Mouse (Mus musculus) liver, embryonic 11.5 days (tissue): ENCODE measurements around the gene Tlnrd1. TPM values are rescaled to one million over a fixed set of nuclear protein-coding genes. Genes with fewer than 3 reads are reported as not detected.

Experiments used
- ATAC-seq: fragments of 200-750 bp; cut with Nextera tagmentation; replicated peaks from 2 replicates; pipeline ENCODE4 v1.8.0; 2017; ENCODE audit warnings: moderate number of reproducible peaks, mild to moderate bottlenecking, moderate TSS enrichment, moderate library complexity; ENCODE audit not compliant: low FRiP score
- DNase-seq: peaks from one replicate; pipeline ENCODE4 v3.0.0-alpha.2; 2017; ENCODE audit warnings: low spot score
- H3K27ac ChIP-seq: fragments of 300-500 bp; sonication (generic); 2 replicates; pipeline ENCODE4 v1.5.1; 2014; ENCODE audit warnings: mild to moderate bottlenecking, low read depth, low read length, control low read depth
- H3K27me3 ChIP-seq: fragments of 300-500 bp; sonication (generic); replicated peaks from 2 replicates; pipeline ENCODE4 v1.6.1; 2014; ENCODE audit warnings: low read length, mixed read lengths; ENCODE audit not compliant: control insufficient read depth, insufficient read depth
- H3K36me3 ChIP-seq: fragments of 300-500 bp; sonication (generic); 2 replicates; pipeline ENCODE4 v1.6.1; 2014; ENCODE audit warnings: mild to moderate bottlenecking, low read length, moderate library complexity, mixed read lengths; ENCODE audit not compliant: control insufficient read depth, insufficient read depth
- H3K4me1 ChIP-seq: fragments of 300-500 bp; sonication (generic); replicated peaks from 2 replicates; pipeline ENCODE4 v1.6.1; 2014; ENCODE audit warnings: low read length, mixed read lengths; ENCODE audit not compliant: control insufficient read depth, insufficient read depth
- H3K4me2 ChIP-seq: fragments of 300-500 bp; sonication (generic); 2 replicates; pipeline ENCODE4 v1.6.1; 2014; ENCODE audit warnings: mild to moderate bottlenecking, control low read depth, moderate library complexity
- H3K4me3 ChIP-seq: fragments of 300-500 bp; sonication (generic); 2 replicates; pipeline ENCODE4 v1.5.1; 2014; ENCODE audit warnings: low read depth, low read length, control low read depth
- H3K9ac ChIP-seq: fragments of 300-500 bp; sonication (generic); 2 replicates; pipeline ENCODE4 v1.6.1; 2014; ENCODE audit warnings: low read depth, low read length, control low read depth
- H3K9me3 ChIP-seq: fragments of 300-500 bp; sonication (generic); 2 replicates; pipeline ENCODE4 v1.6.1; 2016; ENCODE audit warnings: low read length, inconsistent platforms, mixed read lengths; ENCODE audit not compliant: control insufficient read depth
- WGBS: fragments of 180-500 bp; shearing (Covaris S2); extraction: QIAGEN DNeasy Blood & Tissue Kit; methylation state at CpG from one replicate; pipeline ENCODE4 v1.1.7; 2014; 5-methylcytosine and 5-hydroxymethylcytosine counted together
- polyA plus RNA-seq: library from polyadenylated mRNA; unstranded; fragments of >200 nt; fragmentation: Nextera tagmentation; extraction: Ambion mirVana; gene quantifications from 2 replicates; pipeline ENCODE4 v1.2.1, GENCODE M21; 2014

The Tlnrd1 gene
- 16.4 and 17.4 TPM in 2 replicates for polyA plus RNA-seq

- Histone ChIP-seq H3K4me3 (peak within 1 kb of the TSS; percentile 95), H3K36me3 (peaks cover 11% of the 10 kb centered on the region), H3K4me1 (peaks cover 34% of the 10 kb centered on the region), H3K9me3 (no peaks in the 10 kb centered on the region), H3K27me3 (no peaks in the 10 kb centered on the region), H3K4me2 (peak within 1 kb of the TSS; percentile 97), H3K9ac (peak within 1 kb of the TSS; percentile 96), H3K27ac (peak within 1 kb of the TSS; percentile 100)
- DNase-seq (peak; percentile 93), ATAC-seq (peak; percentile 68)
- under 1% methylated on average over 69 of the region's 69 CpGs for WGBS
These were observed at the start of gene Tlnrd1, which contains the start of gene Mesd for GRCm38 (mm10) chr7:83884021-83884658. Gene Tlnrd1, minus strand, starts transcription at chr7:83884305. Gene Mesd, plus strand, starts transcription at chr7:83884466.

- Histone ChIP-seq H3K27me3 (no peaks in the 10 kb centered on the region), H3K4me2 (no peak overlapping the region), H3K27ac (no peak overlapping the region), H3K9ac (no peak overlapping the region), H3K4me1 (no peaks in the 10 kb centered on the region), H3K9me3 (no peaks in the 10 kb centered on the region), H3K36me3 (no peaks in the 10 kb centered on the region), H3K4me3 (no peak overlapping the region)
- WGBS = 54% methylated on average over 3 of the region's 3 CpGs
- DNase-seq (no peak), ATAC-seq (no peak)
These were observed 37.5 kb upstream of the Tlnrd1 start for GRCm38 (mm10) chr7:83921637-83922036.

GRCm38 (mm10) chr7:83920241-83920640 is 36.1 kb upstream of the Tlnrd1 start:
- WGBS = 61% methylated on average over 4 of the region's 4 CpGs
- DNase-seq (no peak), ATAC-seq (no peak)
- no peaks in the 10 kb centered on the region for H3K4me1 ChIP-seq
- H3K27me3 ChIP-seq = no peaks in the 10 kb centered on the region
- H3K36me3 ChIP-seq = no peaks in the 10 kb centered on the region
- no peak overlapping the region for H3K27ac ChIP-seq
- H3K9me3 ChIP-seq = no peaks in the 10 kb centered on the region
- H3K4me3 ChIP-seq = no peak overlapping the region
- no peak overlapping the region for H3K9ac ChIP-seq
- H3K4me2 ChIP-seq = no peak overlapping the region

GRCm38 (mm10) chr7:83914566-83914965 is 30.5 kb upstream of the Tlnrd1 start:
- H3K27ac ChIP-seq = no peak overlapping the region
- H3K36me3 ChIP-seq = no peaks in the 10 kb centered on the region
- H3K9me3 ChIP-seq = no peaks in the 10 kb centered on the region
- H3K4me1 ChIP-seq = no peaks in the 10 kb centered on the region
- DNase-seq (peak; percentile 69), ATAC-seq (no peak)
- no peaks in the 10 kb centered on the region for H3K27me3 ChIP-seq
- H3K4me3 ChIP-seq = no peak overlapping the region
- H3K9ac ChIP-seq = no peak overlapping the region
- H3K4me2 ChIP-seq = no peak overlapping the region
- WGBS = 0% methylated on average over 3 of the region's 3 CpGs

- WGBS = 62% methylated on average over 9 of the region's 9 CpGs
These were observed 29.9 kb upstream of the Tlnrd1 start for GRCm38 (mm10) chr7:83913995-83914394.

GRCm38 (mm10) chr7:83913405-83913932 is 29.4 kb upstream of the Tlnrd1 start:
- no peaks in the 10 kb centered on the region for H3K27me3 ChIP-seq
- ATAC-seq (no peak), DNase-seq (no peak)
- no peak overlapping the region for H3K27ac ChIP-seq
- no peak overlapping the region for H3K4me3 ChIP-seq
- no peaks in the 10 kb centered on the region for H3K9me3 ChIP-seq
- H3K36me3 ChIP-seq = no peaks in the 10 kb centered on the region
- H3K4me2 ChIP-seq = no peak overlapping the region
- WGBS = 80% methylated on average over 6 of the region's 6 CpGs
- no peak overlapping the region for H3K9ac ChIP-seq
- H3K4me1 ChIP-seq = no peaks in the 10 kb centered on the region

More at GRCm38 (mm10) chr7:83913995-83914394, 29.9 kb upstream of the Tlnrd1 start:
- no peaks in the 10 kb centered on the region for H3K4me1 ChIP-seq
- H3K4me3 ChIP-seq = no peak overlapping the region
- no peaks in the 10 kb centered on the region for H3K36me3 ChIP-seq
- H3K27me3 ChIP-seq = no peaks in the 10 kb centered on the region
- H3K27ac ChIP-seq = no peak overlapping the region
- no peak overlapping the region for H3K4me2 ChIP-seq
- DNase-seq (no peak), ATAC-seq (no peak)
- no peaks in the 10 kb centered on the region for H3K9me3 ChIP-seq
- no peak overlapping the region for H3K9ac ChIP-seq

GRCm38 (mm10) chr7:83911909-83912308 is 27.8 kb upstream of the Tlnrd1 start:
- 32% methylated on average over 3 of the region's 3 CpGs for WGBS

GRCm38 (mm10) chr7:83904831-83905230 is 20.7 kb upstream of the Tlnrd1 start:
- Histone ChIP-seq H3K27ac (no peak overlapping the region), H3K27me3 (no peaks in the 10 kb centered on the region), H3K9ac (no peak overlapping the region), H3K9me3 (no peaks in the 10 kb centered on the region), H3K4me1 (no peaks in the 10 kb centered on the region; the same call in 1 of the 2 replicates), H3K4me3 (no peak overlapping the region), H3K36me3 (peaks cover 4% of the 10 kb centered on the region; the same call in 1 of the 2 replicates), H3K4me2 (no peak overlapping the region)
- DNase-seq (no peak), ATAC-seq (no peak)
- 50% methylated on average over 3 of the region's 3 CpGs for WGBS

More at GRCm38 (mm10) chr7:83911909-83912308, 27.8 kb upstream of the Tlnrd1 start:
- no peak overlapping the region for H3K9ac ChIP-seq
- no peaks in the 10 kb centered on the region for H3K27me3 ChIP-seq
- no peaks in the 10 kb centered on the region for H3K36me3 ChIP-seq
- no peaks in the 10 kb centered on the region for H3K9me3 ChIP-seq
- no peak for DNase-seq
- H3K4me2 ChIP-seq = no peak overlapping the region
- no peak overlapping the region for H3K27ac ChIP-seq
- ATAC-seq = no peak
- H3K4me1 ChIP-seq = no peaks in the 10 kb centered on the region
- H3K4me3 ChIP-seq = no peak overlapping the region
